Mouse (Mus musculus) skeletal muscle tissue, postnatal 0 days (tissue): ENCODE measurements around the gene Myom3. TPM values are rescaled to one million over a fixed set of nuclear protein-coding genes. Genes with fewer than 3 reads are reported as not detected.

ENCODE experiments used
- polyA plus RNA-seq: library from polyadenylated mRNA; unstranded; fragments of >200 nt; fragmentation: Nextera tagmentation; extraction: Ambion mirVana; gene quantifications from 2 replicates; pipeline ENCODE4 v1.2.1, GENCODE M21; 2015

Myom3 gene
- 17.1 and 18.2 TPM in 2 replicates for polyA plus RNA-seq

GRCm38 (mm10) chr4:135759356-135759976 is at the start of gene Myom3:
Myom3 (plus strand) TSS chr4:135759715.

GRCm38 (mm10) chr4:135727817-135728216 is 31.7 kb upstream of the Myom3 start, which contains the start of gene Il22ra1:
Il22ra1 (plus strand) TSS chr4:135728172.

GRCm38 (mm10) chr4:135855536-135856222 is 96.2 kb downstream of the Myom3 start, which contains the start of gene Srsf10:
Srsf10 (plus strand) TSS chr4:135855747.

Other genes starting within 250 kb of the Myom3 start
- gene Grhl3, start 186.1 kb upstream of the Myom3 start, polyA plus RNA-seq: 0.83 TPM in 1 of 2 replicates, not detected in the other
- 0.05 TPM in 1 of 2 replicates, not detected in the other for gene Ifnlr1, start 73.4 kb upstream of the Myom3 start, polyA plus RNA-seq
- gene Il22ra1, start 31.5 kb upstream of the Myom3 start, polyA plus RNA-seq: 0.05 TPM in 1 of 2 replicates, not detected in the other
- gene Srsf10, start 96.0 kb downstream of the Myom3 start, polyA plus RNA-seq: 73.3 and 74.2 TPM in 2 replicates
- 96.7 and 102 TPM in 2 replicates for gene Pnrc2, start 114.1 kb downstream of the Myom3 start, polyA plus RNA-seq
- gene Cnr2, start 135.7 kb downstream of the Myom3 start, polyA plus RNA-seq: 0.46 and 0.57 TPM in 2 replicates
- 38.2 and 40.3 TPM in 2 replicates for gene Fuca1, start 161.0 kb downstream of the Myom3 start, polyA plus RNA-seq
- 76.7 and 78.3 TPM in 2 replicates for gene Hmgcl, start 186.7 kb downstream of the Myom3 start, polyA plus RNA-seq
- gene Gale, start 204.0 kb downstream of the Myom3 start, polyA plus RNA-seq: 7.0 and 16.6 TPM in 2 replicates
- 45.9 and 54.5 TPM in 2 replicates for gene Lypla2, start 212.9 kb downstream of the Myom3 start, polyA plus RNA-seq
- gene Pithd1, start 227.5 kb downstream of the Myom3 start, polyA plus RNA-seq: 37.3 and 40.1 TPM in 2 replicates